Mouse (Mus musculus) forebrain, postnatal 0 days (tissue): ENCODE data around the gene Otub2. TPM values are rescaled to one million over a fixed set of nuclear protein-coding genes. Genes with fewer than 3 reads are reported as not detected.

Source experiments
- ATAC-seq: fragments of 200-750 bp; cut with Nextera tagmentation; 2 replicates; pipeline ENCODE4 v1.8.0; 2017; ENCODE audit warnings: mild to moderate bottlenecking, moderate library complexity
- DNase-seq: peaks from one replicate; pipeline ENCODE4 v3.0.0-alpha.2; 2015
- H3K27ac ChIP-seq: fragments of 300-500 bp; sonication (generic); 2 replicates; pipeline ENCODE4 v1.5.1; 2014; ENCODE audit warnings: low read depth, mild to moderate bottlenecking, antibody characterized with exemption, low read length, moderate library complexity, mixed read lengths
- H3K27me3 ChIP-seq: fragments of 300-500 bp; sonication (generic); 2 replicates; pipeline ENCODE4 v1.6.1; 2014; ENCODE audit warnings: mild to moderate bottlenecking, low read length, mixed read lengths; ENCODE audit not compliant: insufficient read depth
- H3K36me3 ChIP-seq: fragments of 300-500 bp; sonication (generic); 2 replicates; pipeline ENCODE4 v1.6.1; 2014; ENCODE audit warnings: mild to moderate bottlenecking, moderate library complexity; ENCODE audit not compliant: insufficient read depth
- H3K4me1 ChIP-seq: fragments of 300-500 bp; sonication (generic); 2 replicates; pipeline ENCODE4 v1.6.1; 2014; ENCODE audit warnings: antibody characterized with exemption; ENCODE audit not compliant: insufficient read depth
- H3K4me2 ChIP-seq: fragments of 300-500 bp; sonication (generic); 2 replicates; pipeline ENCODE4 v1.6.1; 2014; ENCODE audit warnings: low read depth, mild to moderate bottlenecking, moderate library complexity
- H3K4me3 ChIP-seq: fragments of 300-500 bp; sonication (generic); 2 replicates; pipeline ENCODE4 v1.5.1; 2014; ENCODE audit warnings: low read depth, low read length, mixed read lengths
- H3K9ac ChIP-seq: fragments of 300-500 bp; sonication (generic); 2 replicates; pipeline ENCODE4 v1.6.1; 2014; ENCODE audit warnings: mild to moderate bottlenecking
- H3K9me3 ChIP-seq: fragments of 300-500 bp; sonication (generic); 2 replicates; pipeline ENCODE4 v1.6.1; 2016; ENCODE audit warnings: low read length
- CTCF ChIP-seq: sonication (generic); IDR thresholded peaks from 2 replicates; pipeline ENCODE4 v1.5.1; 2016; ENCODE audit warnings: antibody characterized with exemption, control low read depth, low read depth
- WGBS: fragments of 180-500 bp; shearing (Covaris S2); extraction: QIAGEN DNeasy Blood & Tissue Kit; methylation state at CpG from one replicate; pipeline ENCODE4 v1.1.7; 2014; 5-methylcytosine and 5-hydroxymethylcytosine counted together
- polyA plus RNA-seq: library from polyadenylated mRNA; unstranded; fragments of >200 nt; fragmentation: Nextera tagmentation; extraction: Ambion mirVana; gene quantifications from 2 replicates; pipeline ENCODE4 v1.2.1, GENCODE M21; 2015
- total RNA-seq: library from RNA; depleted of rRNA; stranded (reverse); fragments of >200 nt; gene quantifications from 2 replicates; pipeline ENCODE4 v1.2.3, GENCODE M21; 2014

Gene Otub2
- total and polyA plus RNA-seq, 2 experiments from 2014 or later = 21.3 to 26.5 TPM

DNA sequence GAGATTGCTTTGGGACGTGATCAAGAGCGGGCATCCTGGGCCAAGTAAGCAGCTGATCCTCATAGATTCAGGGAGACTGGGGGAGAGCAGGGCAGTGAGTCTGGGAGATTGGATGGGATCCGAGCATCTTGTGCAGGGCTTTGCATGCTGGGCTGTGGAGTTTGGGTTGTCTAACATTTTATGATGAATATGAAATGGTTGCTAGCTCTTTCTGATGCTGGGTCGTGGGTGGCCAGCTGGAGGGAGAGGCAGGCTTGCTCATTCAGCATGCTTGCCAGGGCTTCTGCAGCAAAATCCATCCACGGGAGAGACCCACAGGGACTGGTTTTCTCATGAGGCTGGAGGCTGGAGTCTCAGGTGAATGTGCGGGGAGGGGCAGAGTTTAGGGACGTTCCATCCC is 2.6 kb downstream of the Otub2 start:
- Histone ChIP-seq H3K4me2 (no peak overlapping the region), H3K27ac (no peak overlapping the region), H3K27me3 (no peaks in the 10 kb centered on the region), H3K36me3 (no peaks in the 10 kb centered on the region), H3K9me3 (no peaks in the 10 kb centered on the region), H3K4me1 (peaks cover 5% of the 10 kb centered on the region; the same call in 1 of the 2 replicates), H3K4me3 (no peak overlapping the region), H3K9ac (no peak overlapping the region)
- WGBS = 86% methylated on average over 7 of the region's 7 CpGs
- no peak for ATAC-seq
- no peak for DNase-seq
- TF ChIP-seq CTCF = no peak

DNA sequence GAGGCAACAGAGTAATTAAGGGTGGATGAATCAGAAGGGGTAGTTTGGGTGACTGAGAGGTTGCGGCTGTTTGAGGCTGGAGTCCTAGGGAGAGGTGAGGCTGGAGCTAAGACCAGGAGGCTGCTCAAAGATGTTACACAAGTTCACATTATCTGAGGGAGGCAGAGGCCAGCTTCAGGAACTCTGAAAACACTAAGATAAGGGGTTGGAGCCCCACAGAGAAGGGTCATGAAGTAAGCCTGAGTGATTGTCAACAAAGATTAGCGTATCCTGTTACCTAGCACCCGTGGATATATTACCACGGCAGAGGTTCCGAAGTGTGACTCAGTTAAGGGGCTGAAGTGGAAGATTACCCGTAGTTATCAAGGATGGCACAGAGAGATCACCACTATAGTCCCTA is 5.0 kb downstream of the Otub2 start:
- Histone ChIP-seq H3K4me3 (no peak overlapping the region), H3K9me3 (no peaks in the 10 kb centered on the region), H3K36me3 (no peaks in the 10 kb centered on the region), H3K4me1 (peaks cover 5% of the 10 kb centered on the region; the same call in 1 of the 2 replicates), H3K4me2 (no peak overlapping the region), H3K27ac (no peak overlapping the region), H3K9ac (no peak overlapping the region), H3K27me3 (no peaks in the 10 kb centered on the region)
- no peak for ATAC-seq
- no peak for TF ChIP-seq CTCF
- WGBS = 83% methylated on average over 6 of the region's 6 CpGs
- no peak for DNase-seq

DNA sequence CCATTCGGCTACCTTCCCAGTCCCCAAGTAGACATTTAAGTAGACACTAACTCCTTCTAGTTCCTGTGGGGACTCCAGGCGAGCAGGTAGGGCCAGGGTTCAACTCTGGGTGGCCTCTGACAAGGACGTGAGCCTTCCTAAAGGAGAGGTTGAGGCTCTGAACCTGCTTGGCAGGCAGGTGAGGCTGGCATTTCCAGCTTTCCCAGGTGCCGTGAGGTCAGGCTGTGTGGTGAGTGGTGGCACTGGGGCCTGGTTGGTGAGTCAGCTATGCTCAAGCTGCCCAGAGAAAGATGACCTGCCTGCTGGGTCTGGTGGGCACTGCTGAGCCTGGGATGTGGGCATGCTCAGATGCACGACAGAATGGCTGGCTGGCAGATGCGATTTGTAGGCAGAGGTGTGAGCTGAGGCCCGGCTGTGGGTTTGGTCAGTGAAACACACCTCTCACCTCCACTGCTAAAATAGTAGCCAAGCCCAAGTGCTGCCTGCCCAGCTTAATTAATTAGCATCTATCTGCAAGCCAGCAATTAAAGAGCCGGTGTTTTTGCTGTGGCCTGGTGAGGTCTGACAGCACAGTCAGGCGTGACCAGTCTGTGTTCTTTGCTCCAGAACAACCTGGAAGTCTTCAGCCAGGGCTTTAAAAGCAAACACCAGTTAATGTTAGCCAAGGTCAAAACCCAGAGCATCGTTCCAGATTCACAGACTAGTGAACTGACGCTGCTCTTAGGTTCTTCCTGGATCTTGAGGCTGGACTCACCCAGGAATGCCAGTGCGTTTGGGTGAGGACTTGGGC is 7.2 kb downstream of the Otub2 start:
- DNase-seq (no peak), ATAC-seq (no peak)
- 74% methylated on average over 12 of the region's 12 CpGs for WGBS
- H3K27ac ChIP-seq = no peak overlapping the region
- H3K4me3 ChIP-seq = no peak overlapping the region
- H3K27me3 ChIP-seq = no peaks in the 10 kb centered on the region
- peaks cover 2% of the 10 kb centered on the region; the same call in 1 of the 2 replicates for H3K36me3 ChIP-seq
- H3K9ac ChIP-seq = no peak overlapping the region
- TF ChIP-seq CTCF = no peak
- no peak overlapping the region for H3K4me2 ChIP-seq
- H3K9me3 ChIP-seq = no peaks in the 10 kb centered on the region
- H3K4me1 ChIP-seq = no peaks in the 10 kb centered on the region

DNA sequence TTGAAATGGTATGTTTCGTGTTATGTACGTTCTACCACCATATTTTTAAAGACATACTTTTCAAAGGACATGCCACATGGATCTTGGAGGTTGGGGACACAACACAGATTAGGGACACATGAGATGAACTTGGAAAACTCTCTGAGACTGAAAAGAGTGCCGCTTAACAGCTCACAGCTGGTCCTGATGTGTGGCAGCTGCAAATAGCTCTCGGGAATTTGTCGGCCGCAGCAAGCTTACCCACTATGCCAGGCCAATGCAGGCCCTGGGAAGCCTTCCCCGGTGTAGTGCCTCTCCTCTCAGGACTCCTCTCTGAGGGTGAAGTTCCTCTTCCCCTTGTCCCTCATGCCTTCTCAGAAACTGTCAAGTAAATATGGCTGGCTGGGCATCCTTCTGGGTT is 8.3 kb downstream of the Otub2 start:
- H3K4me3 ChIP-seq = no peak overlapping the region
- no peak overlapping the region for H3K27ac ChIP-seq
- ATAC-seq = no peak
- DNase-seq = no peak
- no peaks in the 10 kb centered on the region for H3K4me1 ChIP-seq
- H3K9ac ChIP-seq = no peak overlapping the region
- peaks cover 10% of the 10 kb centered on the region for H3K36me3 ChIP-seq
- no peak for TF ChIP-seq CTCF
- H3K27me3 ChIP-seq = no peaks in the 10 kb centered on the region
- no peaks in the 10 kb centered on the region for H3K9me3 ChIP-seq
- H3K4me2 ChIP-seq = no peak overlapping the region
- 83% methylated on average over 7 of the region's 7 CpGs for WGBS

DNA sequence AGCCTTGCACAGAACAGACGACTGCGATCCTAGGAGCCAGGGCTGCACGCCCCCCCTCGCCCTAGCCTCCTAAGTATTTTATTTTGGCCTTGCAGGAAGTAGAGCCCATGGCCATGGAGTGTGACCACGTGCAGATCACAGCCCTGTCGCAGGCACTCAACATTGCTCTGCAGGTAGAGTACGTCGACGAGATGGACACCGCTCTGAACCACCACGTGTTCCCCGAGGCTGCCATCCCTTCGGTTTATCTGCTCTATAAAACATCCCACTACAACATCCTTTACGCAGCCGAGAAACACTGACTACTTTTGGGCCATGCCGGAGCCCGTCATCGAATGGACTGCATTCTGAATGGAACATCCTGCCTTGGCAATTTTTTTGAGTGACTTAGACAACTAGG is 15.6 kb downstream of the Otub2 start:
- H3K36me3 ChIP-seq = peaks cover 74% of the 10 kb centered on the region
- no peak for ATAC-seq
- no peak for DNase-seq
- H3K9me3 ChIP-seq = no peaks in the 10 kb centered on the region
- H3K9ac ChIP-seq = no peak overlapping the region
- H3K27ac ChIP-seq = no peak overlapping the region
- H3K4me1 ChIP-seq = no peaks in the 10 kb centered on the region
- no peak for TF ChIP-seq CTCF
- H3K27me3 ChIP-seq = no peaks in the 10 kb centered on the region
- 93% methylated on average over 18 of the region's 18 CpGs for WGBS
- H3K4me3 ChIP-seq = no peak overlapping the region
- no peak overlapping the region for H3K4me2 ChIP-seq

DNA sequence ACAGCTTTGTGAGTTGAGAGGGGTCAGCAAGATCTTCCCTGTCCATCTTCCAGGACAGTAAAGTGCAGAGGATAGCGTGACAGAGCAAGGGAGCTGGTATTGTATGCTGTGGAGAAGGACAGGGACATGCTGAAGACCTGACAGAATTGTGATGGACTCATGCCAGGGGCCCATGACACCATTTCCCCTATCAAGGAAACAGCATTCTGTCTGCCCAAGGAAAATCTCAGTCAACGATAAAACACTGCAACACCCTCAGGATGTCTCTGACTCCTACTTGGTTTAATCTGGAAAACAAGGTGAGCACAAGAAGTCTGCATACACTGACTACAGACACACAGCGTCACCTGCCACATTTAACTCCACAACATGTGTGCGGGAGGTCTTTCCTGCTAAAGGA is 19.2 kb downstream of the Otub2 start, which contains the start of gene 9330161L09Rik:
Gene 9330161L09Rik (minus strand): TSS at position 101 of the 400 bp plus-strand sequence.
- H3K4me2 ChIP-seq = no peak within 1 kb of the TSS
- DNase-seq = no peak
- no peak within 1 kb of the TSS for H3K27ac ChIP-seq
- no peaks in the 10 kb centered on the region for H3K9me3 ChIP-seq
- no peaks in the 10 kb centered on the region for H3K4me1 ChIP-seq
- ATAC-seq = no peak
- no peaks in the 10 kb centered on the region for H3K27me3 ChIP-seq
- 97% methylated on average over 4 of the region's 4 CpGs for WGBS
- no peak within 1 kb of the TSS for H3K4me3 ChIP-seq
- H3K36me3 ChIP-seq = peaks cover 95% of the 10 kb centered on the region
- no peak for TF ChIP-seq CTCF
- no peak within 1 kb of the TSS for H3K9ac ChIP-seq

DNA sequence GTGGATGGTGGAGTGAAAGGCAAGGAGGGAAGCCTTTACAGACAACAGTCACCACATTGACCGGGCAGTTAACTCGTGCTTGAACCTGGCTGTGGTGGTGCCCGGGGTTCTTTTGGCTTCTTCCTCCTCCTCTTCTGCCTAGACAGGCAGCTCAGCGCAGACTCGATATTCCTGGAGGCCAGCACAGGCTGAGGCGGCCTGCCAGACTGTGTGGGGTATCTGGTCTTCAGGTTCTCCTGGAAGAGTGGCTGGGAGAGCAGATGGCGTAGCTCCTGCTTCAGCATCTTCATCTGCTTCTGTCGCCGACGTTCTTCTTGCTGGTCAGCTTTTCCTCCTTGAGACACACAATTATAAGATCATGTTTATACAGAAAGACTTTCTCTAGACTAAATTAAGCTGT is 19.7 kb downstream of the Otub2 start:
- no peak overlapping the region for H3K9ac ChIP-seq
- TF ChIP-seq CTCF = no peak
- no peak overlapping the region for H3K4me3 ChIP-seq
- H3K4me1 ChIP-seq = no peaks in the 10 kb centered on the region
- H3K27me3 ChIP-seq = no peaks in the 10 kb centered on the region
- H3K36me3 ChIP-seq = peaks cover 95% of the 10 kb centered on the region
- no peaks in the 10 kb centered on the region for H3K9me3 ChIP-seq
- ATAC-seq (no peak), DNase-seq (no peak)
- H3K27ac ChIP-seq = no peak overlapping the region
- 91% methylated on average over 10 of the region's 10 CpGs for WGBS
- no peak overlapping the region for H3K4me2 ChIP-seq
